Mouse (Mus musculus) testis, adult 2 months (tissue): ENCODE results near the gene Sepsecs.

ENCODE experiments used
- CTCF ChIP-seq: fragments of 200-500 bp; IDR thresholded peaks from 2 replicates; pipeline ENCODE4 v1.5.1; 2012; ENCODE audit warnings: low read depth, mild to moderate bottlenecking, inconsistent platforms, low read length, moderate library complexity; ENCODE audit not compliant: control insufficient read depth, insufficient read depth, insufficient replicate concordance
- POLR2A ChIP-seq: fragments of 200-500 bp; IDR thresholded peaks from 2 replicates; pipeline ENCODE4 v1.6.1; 2012; ENCODE audit warnings: low read depth, mild to moderate bottlenecking, inconsistent platforms, low read length, moderate library complexity; ENCODE audit not compliant: control insufficient read depth

- TF ChIP-seq POLR2A (no peak), CTCF (no peak)
Observed at GRCm38 (mm10) chr5:52677126-52677525, 7.6 kb upstream of the Sepsecs start.
